Mouse (Mus musculus) liver, embryonic 14.5 days (tissue): ENCODE results near the gene Zfp553. TPM values are rescaled to one million over a fixed set of nuclear protein-coding genes. Genes with fewer than 3 reads are reported as not detected.
A peak's percentile ranks its signal among the peaks of the same experiment; 100 is the strongest.

Experiments
- ATAC-seq: fragments of 200-750 bp; cut with Nextera tagmentation; 2 replicates; pipeline ENCODE4 v1.8.0; 2017; ENCODE audit warnings: moderate number of reproducible peaks, mild to moderate bottlenecking, moderate library complexity; ENCODE audit not compliant: insufficient read depth
- DNase-seq, 3 experiments: peaks; one replicate each; pipeline ENCODE4 v3.0.0-alpha.2; 2012 to 2013; ENCODE audit warnings: low read depth in 3 of 3, low spot score in 3 of 3
- H3K27ac ChIP-seq: fragments of 300-500 bp; sonication (generic); 2 replicates; pipeline ENCODE4 v1.5.1; 2014; ENCODE audit warnings: moderate library complexity, mild to moderate bottlenecking, control low read depth, inconsistent platforms
- H3K27me3 ChIP-seq: fragments of 300-500 bp; sonication (generic); 2 replicates; pipeline ENCODE4 v1.6.1; 2014; ENCODE audit warnings: mild to moderate bottlenecking, low read length, moderate library complexity; ENCODE audit not compliant: control insufficient read depth, insufficient read depth
- H3K36me3 ChIP-seq: fragments of 300-500 bp; sonication (generic); replicated peaks from 2 replicates; pipeline ENCODE4 v1.6.1; 2014; ENCODE audit warnings: low read depth; ENCODE audit not compliant: control insufficient read depth, insufficient read depth
- H3K4me1 ChIP-seq, 2 experiments: fragments of 200-500 bp in 1 of 2; fragments of 300-500 bp in 1 of 2; sonication (generic) in 1 of 2; replicated peaks; 2 replicates each; pipeline ENCODE4 v1.6.1; 2012 to 2014; ENCODE audit warnings: antibody characterized with exemption in 1 of 2, inconsistent platforms in 1 of 2, low read length in 1 of 2; ENCODE audit not compliant: control insufficient read depth in 2 of 2, insufficient read depth in 2 of 2
- H3K4me2 ChIP-seq: fragments of 300-500 bp; sonication (generic); 2 replicates; pipeline ENCODE4 v1.6.1; 2014; ENCODE audit warnings: low read depth, mild to moderate bottlenecking, control low read depth, moderate library complexity
- H3K4me3 ChIP-seq, 2 experiments: fragments of 200-500 bp in 1 of 2; fragments of 300-500 bp in 1 of 2; sonication (generic) in 1 of 2; 2 replicates each; pipeline ENCODE4 v1.5.1; 2012 to 2014; ENCODE audit warnings: low read depth in 2 of 2, low read length in 2 of 2, mild to moderate bottlenecking in 2 of 2, control low read depth in 1 of 2, inconsistent platforms in 1 of 2, moderate library complexity in 1 of 2; ENCODE audit not compliant: insufficient read depth in 1 of 2
- H3K9ac ChIP-seq: fragments of 300-500 bp; sonication (generic); replicated peaks from 2 replicates; pipeline ENCODE4 v1.6.1; 2014; ENCODE audit warnings: mild to moderate bottlenecking, control low read depth, moderate library complexity
- H3K9me3 ChIP-seq: fragments of 300-500 bp; sonication (generic); 2 replicates; pipeline ENCODE4 v1.6.1; 2016; ENCODE audit warnings: low read length, mixed read lengths; ENCODE audit not compliant: control insufficient read depth
- CTCF ChIP-seq: IDR thresholded peaks from 2 replicates; pipeline ENCODE4 v1.5.1; 2016; ENCODE audit warnings: antibody characterized with exemption, low read depth, control low read depth
- EP300 ChIP-seq: IDR thresholded peaks from 2 replicates; pipeline ENCODE4 v1.6.1; 2016; ENCODE audit warnings: antibody characterized with exemption, low read depth
- WGBS: fragments of 180-500 bp; shearing (Covaris S2); extraction: QIAGEN DNeasy Blood & Tissue Kit; methylation state at CpG from one replicate; pipeline ENCODE4 v1.1.7; 2014; ENCODE audit not compliant: insufficient replicate concordance; 5-methylcytosine and 5-hydroxymethylcytosine counted together
- polyA plus RNA-seq, 2 experiments: library from polyadenylated mRNA; depleted of rRNA in 1 of 2; stranded (reverse) in 1 of 2; unstranded in 1 of 2; fragments of >200 nt; fragmentation: Nextera tagmentation in 1 of 2; extraction: Ambion mirVana in 1 of 2; gene quantifications; 2 replicates each; pipeline versions ENCODE4 v1.2.1 to v1.2.3; 2012 to 2014

The Zfp553 gene
- polyA plus RNA-seq, 2 experiments: 2.4 to 3.4 TPM

- WGBS: 30% methylated on average over 10 of the region's 10 CpGs
- peak overlapping the region; percentile 1 to 12; a peak in 2 of 4 replicates for H3K4me3 ChIP-seq
- no peaks in the 10 kb centered on the region for H3K27me3 ChIP-seq
- no peaks in the 10 kb centered on the region for H3K9me3 ChIP-seq
- no peak for TF ChIP-seq CTCF
- H3K27ac ChIP-seq: peak overlapping the region; percentile 91
- DNase-seq (no peak), ATAC-seq (peak; percentile 12; the same call in 1 of the 2 replicates)
- H3K4me2 ChIP-seq: peak overlapping the region; percentile 49
- H3K9ac ChIP-seq: peak overlapping the region; percentile 61
- no peaks in the 10 kb centered on the region for H3K36me3 ChIP-seq
- peaks cover 29 to 41% of the 10 kb centered on the region in 2 experiments for H3K4me1 ChIP-seq
Measured at GRCm38 (mm10) chr7:127217901-127218642, 14.8 kb upstream of the Zfp553 start.

GRCm38 (mm10) chr7:127218670-127219069 is 14.2 kb upstream of the Zfp553 start:
- 13% methylated on average over 4 of the region's 4 CpGs for WGBS
- H3K9ac ChIP-seq: peak overlapping the region; percentile 61
- TF ChIP-seq EP300 (peak; percentile 76), CTCF (no peak)
- H3K27ac ChIP-seq: peak overlapping the region; percentile 91
- peaks cover 35 to 47% of the 10 kb centered on the region in 2 experiments for H3K4me1 ChIP-seq
- peak in 1 of 3 experiments; percentile 56 for DNase-seq
- no peaks in the 10 kb centered on the region for H3K36me3 ChIP-seq
- H3K27me3 ChIP-seq: no peaks in the 10 kb centered on the region
- H3K9me3 ChIP-seq: no peaks in the 10 kb centered on the region
- H3K4me3 ChIP-seq: peak overlapping the region; percentile 1 to 12; a peak in 1 of 4 replicates
- H3K4me2 ChIP-seq: peak overlapping the region; percentile 49
- peak; percentile 55 for ATAC-seq

GRCm38 (mm10) chr7:127220440-127220839 is 12.4 kb upstream of the Zfp553 start:
- ATAC-seq: no peak
- no peak for DNase-seq
- WGBS: 55% methylated on average over 6 of the region's 6 CpGs

GRCm38 (mm10) chr7:127223106-127223505 is 9.8 kb upstream of the Zfp553 start:
- peak overlapping the region; percentile 98 for H3K27ac ChIP-seq
- H3K4me1 ChIP-seq: peaks cover 62 to 66% of the 10 kb centered on the region in 2 experiments
- H3K4me3 ChIP-seq: no peak overlapping the region
- no peaks in the 10 kb centered on the region for H3K27me3 ChIP-seq
- H3K36me3 ChIP-seq: no peaks in the 10 kb centered on the region
- no peak for DNase-seq
- peak overlapping the region; percentile 34; the same call in 1 of the 2 replicates for H3K4me2 ChIP-seq
- WGBS: 90% methylated on average over 3 of the region's 3 CpGs
- TF ChIP-seq CTCF: no peak
- TF ChIP-seq EP300: no peak
- no peak for ATAC-seq
- no peaks in the 10 kb centered on the region for H3K9me3 ChIP-seq
- 0 out of 2 replicates have a peak overlapping the region, but pooled peaks have one; percentile 18 for H3K9ac ChIP-seq

More at GRCm38 (mm10) chr7:127220440-127220839, 12.4 kb upstream of the Zfp553 start:
- Histone ChIP-seq H3K4me1 (peaks cover 53 to 60% of the 10 kb centered on the region in 2 experiments), H3K9ac (no peak overlapping the region), H3K36me3 (no peaks in the 10 kb centered on the region), H3K27ac (no peak overlapping the region), H3K27me3 (no peaks in the 10 kb centered on the region), H3K4me2 (no peak overlapping the region), H3K4me3 (no peak overlapping the region), H3K9me3 (no peaks in the 10 kb centered on the region)
- TF ChIP-seq CTCF (no peak), EP300 (no peak)
